Mouse (Mus musculus): ENCODE data around the gene Olfml2b.

Olfml2b gene

DNA sequence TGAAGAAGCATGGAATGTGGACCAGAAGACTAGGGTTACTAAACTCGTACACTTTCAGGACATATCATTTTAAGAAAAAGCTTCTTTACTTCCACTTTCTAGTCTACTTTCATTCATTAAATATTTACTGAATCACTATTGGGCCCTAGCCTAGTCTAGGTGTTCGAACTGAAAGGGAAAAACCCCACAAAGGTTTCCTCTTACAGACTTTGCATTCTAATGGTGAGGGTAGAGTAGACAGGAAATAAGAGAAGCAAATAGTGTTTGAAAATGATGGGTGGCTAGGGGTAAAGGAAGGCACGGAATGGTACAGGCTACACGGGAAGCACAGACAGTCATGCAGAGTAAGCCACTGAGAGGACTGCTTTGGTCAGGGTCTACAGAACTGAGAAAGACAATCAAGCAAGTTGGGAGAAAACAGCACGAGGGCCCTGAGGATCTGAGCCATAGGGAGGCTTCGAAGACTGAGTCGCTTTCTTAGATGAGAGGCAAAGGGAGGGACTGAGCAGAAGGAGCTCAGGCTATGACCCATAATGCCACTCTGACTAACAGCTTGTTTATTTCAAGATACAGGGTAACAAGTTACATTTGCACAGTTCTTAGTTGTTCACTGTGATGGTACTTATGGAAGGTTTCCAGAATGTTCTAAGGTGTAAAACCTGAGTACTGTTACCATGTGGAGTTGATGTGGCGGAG, 85.1 kb downstream of the Olfml2b start:
- DNase-seq (ENCODE audit: low read depth, low spot score) = peak; percentile 59

- no peak for DNase-seq (ENCODE audit: low read depth, low spot score)
These were observed 87.7 kb downstream of the Olfml2b start for GRCm38 (mm10) chr1:170731865-170732595.
